Mouse (Mus musculus) ES-E14 (cell line): Measurements from ENCODE around the gene Spef2. TPM values are rescaled to one million over a fixed set of nuclear protein-coding genes. Genes with fewer than 3 reads are reported as not detected.
A peak's percentile ranks its signal among the peaks of the same experiment; 100 is the strongest.

ENCODE experiments used
- DNase-seq: peaks from one replicate; pipeline ENCODE4 v3.0.0-alpha.2; 2013; ENCODE audit warnings: low read depth, low spot score
- H3K27ac ChIP-seq: 2 replicates; pipeline ENCODE4 v1.5.1; 2012; ENCODE audit warnings: low read depth, mild to moderate bottlenecking, low read length, moderate library complexity, mixed read lengths; ENCODE audit not compliant: poor library complexity, insufficient read depth, severe bottlenecking
- H3K36me3 ChIP-seq: 2 replicates; pipeline ENCODE4 v1.6.1; 2012; ENCODE audit warnings: mild to moderate bottlenecking, low read length, moderate library complexity, mixed read lengths; ENCODE audit not compliant: control insufficient read depth, poor library complexity, insufficient read depth, severe bottlenecking
- H3K4me1 ChIP-seq, 2 experiments: fragments of 150-350 bp in 1 of 2; sonication (generic) in 1 of 2; 2 replicates each; pipeline ENCODE4 v1.6.1; 2012; ENCODE audit warnings: low read length in 2 of 2, mild to moderate bottlenecking in 1 of 2, mixed read lengths in 1 of 2; ENCODE audit not compliant: control insufficient read depth in 2 of 2, insufficient read depth in 2 of 2, poor library complexity in 1 of 2
- H3K4me3 ChIP-seq, 2 experiments: fragments of 150-350 bp in 1 of 2; sonication (generic) in 1 of 2; 2 replicates each; pipeline ENCODE4 v1.5.1; 2012; ENCODE audit warnings: low read length in 2 of 2, low read depth in 1 of 2, mild to moderate bottlenecking in 1 of 2, mixed read lengths in 1 of 2; ENCODE audit not compliant: insufficient read depth in 1 of 2, poor library complexity in 1 of 2, severe bottlenecking in 1 of 2
- H3K9ac ChIP-seq: 2 replicates; pipeline ENCODE4 v1.6.1; 2012; ENCODE audit warnings: low read depth, mild to moderate bottlenecking, low read length, mixed read lengths; ENCODE audit not compliant: poor library complexity, insufficient read depth, severe bottlenecking
- H3K9me3 ChIP-seq: fragments of 150-350 bp; sonication (generic); 2 replicates; pipeline ENCODE4 v1.6.1; 2012; ENCODE audit warnings: low read depth, mild to moderate bottlenecking, low read length; ENCODE audit not compliant: control insufficient read depth, insufficient read depth
- CHD2 ChIP-seq: IDR thresholded peaks from 2 replicates; pipeline ENCODE4 v1.6.1; 2014; ENCODE audit warnings: mild to moderate bottlenecking, low read depth, low read length, inconsistent platforms
- HCFC1 ChIP-seq: IDR thresholded peaks from 2 replicates; pipeline ENCODE4 v1.6.1; 2012; ENCODE audit warnings: low read length, inconsistent platforms, borderline replicate concordance; ENCODE audit not compliant: insufficient read depth
- MAFK ChIP-seq: IDR thresholded peaks from 2 replicates; pipeline ENCODE4 v1.6.1; 2014; ENCODE audit warnings: mild to moderate bottlenecking, low read depth, low read length, inconsistent platforms; ENCODE audit not compliant: insufficient read depth
- ZC3H11A ChIP-seq: IDR thresholded peaks from 2 replicates; pipeline ENCODE4 v1.6.1; 2012; ENCODE audit warnings: low read depth, mild to moderate bottlenecking, inconsistent platforms, low read length, borderline replicate concordance
- ZNF384 ChIP-seq: IDR thresholded peaks from 2 replicates; pipeline ENCODE4 v1.6.1; 2012; ENCODE audit warnings: low read depth, low read length, inconsistent platforms
- in situ Hi-C, 2 experiments: fragments of 600-800 bp; cut with MboI; formaldehyde crosslinking; loops; one replicate each; pipeline ENCODE4 v1.15.1; 2025; ENCODE audit warnings: low sequenced_read_pairs in 2 of 2, inconsistent platforms in 1 of 2; ENCODE audit not compliant: unreplicated experiment in 2 of 2
- total RNA-seq: library from RNA; depleted of rRNA; stranded (reverse); fragments of 300-350 nt; gene quantifications from 2 replicates; pipeline ENCODE4 v1.2.3, GENCODE M21; 2012

Gene Spef2
- total RNA-seq, 1 experiment: 0.31 TPM

GRCm38 (mm10) chr15:9705830-9706450 is 42.7 kb downstream of the Spef2 start:
- in situ Hi-C loops: no loop called here
- no peak for TF ChIP-seq ZC3H11A
- H3K36me3 ChIP-seq: no peaks in the 10 kb centered on the region
- no peak overlapping the region for H3K9ac ChIP-seq
- no peaks in the 10 kb centered on the region for H3K4me1 ChIP-seq
- DNase-seq: no peak
- no peaks in the 10 kb centered on the region for H3K9me3 ChIP-seq
- H3K27ac ChIP-seq: no peak overlapping the region
- H3K4me3 ChIP-seq: no peak overlapping the region

GRCm38 (mm10) chr15:9701845-9702244 is 46.8 kb downstream of the Spef2 start:
- no peaks in the 10 kb centered on the region for H3K4me1 ChIP-seq
- H3K9me3 ChIP-seq: no peaks in the 10 kb centered on the region
- H3K4me3 ChIP-seq: no peak overlapping the region
- no peak for TF ChIP-seq ZC3H11A
- TF ChIP-seq HCFC1: no peak
- no peak for TF ChIP-seq ZNF384
- TF ChIP-seq MAFK: no peak
- no peak for TF ChIP-seq CHD2
- no peak overlapping the region for H3K9ac ChIP-seq
- H3K27ac ChIP-seq: no peak overlapping the region
- in situ Hi-C loops: no loop called here
- H3K36me3 ChIP-seq: no peaks in the 10 kb centered on the region
- DNase-seq: no peak

- H3K9ac ChIP-seq: no peak overlapping the region
- in situ Hi-C loops: no loop called here
- H3K4me1 ChIP-seq: no peaks in the 10 kb centered on the region
- no peak overlapping the region for H3K4me3 ChIP-seq
- no peaks in the 10 kb centered on the region for H3K9me3 ChIP-seq
- H3K27ac ChIP-seq: no peak overlapping the region
- TF ChIP-seq HCFC1 (no peak), CHD2 (no peak), ZC3H11A (no peak), MAFK (no peak)
- no peaks in the 10 kb centered on the region for H3K36me3 ChIP-seq
- no peak for DNase-seq
Measured at GRCm38 (mm10) chr15:9691721-9692120, 56.9 kb downstream of the Spef2 start.

GRCm38 (mm10) chr15:9690845-9691244 is 57.8 kb downstream of the Spef2 start:
- no peaks in the 10 kb centered on the region for H3K36me3 ChIP-seq
- H3K27ac ChIP-seq: no peak overlapping the region
- H3K9ac ChIP-seq: no peak overlapping the region
- no peaks in the 10 kb centered on the region for H3K9me3 ChIP-seq
- no peak for DNase-seq
- no peaks in the 10 kb centered on the region for H3K4me1 ChIP-seq
- TF ChIP-seq MAFK (peak; percentile 44; the same call in 1 of the 2 replicates), CHD2 (no peak)
- in situ Hi-C loops: no loop called here
- no peak overlapping the region for H3K4me3 ChIP-seq

- Histone ChIP-seq H3K9me3 (no peaks in the 10 kb centered on the region), H3K36me3 (no peaks in the 10 kb centered on the region), H3K4me3 (no peak overlapping the region), H3K27ac (no peak overlapping the region), H3K9ac (no peak overlapping the region), H3K4me1 (no peaks in the 10 kb centered on the region)
- in situ Hi-C loops: no loop called here
- no peak for TF ChIP-seq ZNF384
- no peak for TF ChIP-seq HCFC1
- no peak for DNase-seq
Measured at GRCm38 (mm10) chr15:9690436-9690835, 58.2 kb downstream of the Spef2 start.
